Mouse (Mus musculus) liver, embryonic 14.5 days (tissue): ENCODE measurements around the gene Arid1b.

Source experiments
- CTCF ChIP-seq: IDR thresholded peaks from 2 replicates; pipeline ENCODE4 v1.5.1; 2016; ENCODE audit warnings: antibody characterized with exemption, low read depth, control low read depth
- EP300 ChIP-seq: IDR thresholded peaks from 2 replicates; pipeline ENCODE4 v1.6.1; 2016; ENCODE audit warnings: antibody characterized with exemption, low read depth

DNA sequence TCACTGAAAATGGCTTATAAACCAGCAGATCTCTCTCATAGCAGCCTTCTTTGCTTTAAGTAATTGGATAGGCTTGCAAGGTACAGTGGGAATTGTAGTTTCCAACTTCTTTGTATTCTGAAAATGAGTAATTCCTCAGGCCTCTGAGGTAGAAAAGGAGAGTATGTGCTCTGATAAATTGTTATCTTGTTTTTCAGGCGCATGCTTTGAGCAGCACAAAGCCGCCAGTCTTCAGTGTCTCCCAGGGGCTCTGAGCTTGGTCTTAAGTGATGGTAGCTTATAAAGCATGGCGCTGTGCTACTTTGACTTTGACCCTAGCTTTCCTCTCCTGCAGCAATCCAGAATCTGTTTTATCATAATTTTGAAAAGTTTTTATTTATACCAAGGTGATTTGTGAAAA lies 76.3 kb downstream of the Arid1b start:
- TF ChIP-seq EP300 (no peak; the same call in 1 of the 2 replicates), CTCF (no peak)
